Mouse (Mus musculus): Measurements from ENCODE around the gene Gjd3. TPM values are rescaled to one million over a fixed set of nuclear protein-coding genes. Genes with fewer than 3 reads are reported as not detected.

The Gjd3 gene
- polyA plus RNA-seq, 1 experiment = 0.34 TPM

- peaks cover 29% of the 10 kb centered on the region for H3K4me1 ChIP-seq (ENCODE audit: control insufficient read depth, insufficient read depth, low read length)
- no peak overlapping the region for H3K27ac ChIP-seq (ENCODE audit: insufficient read depth, low read depth, low read length)
- no peaks in the 10 kb centered on the region for H3K27me3 ChIP-seq (replicated peaks; ENCODE audit: control insufficient read depth, insufficient read depth, low read length)
- 78% methylated on average over 16 of the region's 16 CpGs for WGBS
- TF ChIP-seq POLR2A (IDR thresholded peaks at IDR 0.05; ENCODE audit: low read depth, low read length) = no peak
- no peak for TF ChIP-seq CTCF (conservative IDR thresholded peaks at IDR 0.05; ENCODE audit: insufficient read depth, insufficient read length, low read depth, low read length)
- no peak for DNase-seq
- no peaks in the 10 kb centered on the region for H3K36me3 ChIP-seq (ENCODE audit: control insufficient read depth, insufficient read depth, low read length)
- H3K4me3 ChIP-seq (ENCODE audit: insufficient read depth, low read depth, low read length) = no peak overlapping the region
Measured at GRCm38 (mm10) chr11:98968079-98968478, 14.7 kb downstream of the Gjd3 start.

DNA sequence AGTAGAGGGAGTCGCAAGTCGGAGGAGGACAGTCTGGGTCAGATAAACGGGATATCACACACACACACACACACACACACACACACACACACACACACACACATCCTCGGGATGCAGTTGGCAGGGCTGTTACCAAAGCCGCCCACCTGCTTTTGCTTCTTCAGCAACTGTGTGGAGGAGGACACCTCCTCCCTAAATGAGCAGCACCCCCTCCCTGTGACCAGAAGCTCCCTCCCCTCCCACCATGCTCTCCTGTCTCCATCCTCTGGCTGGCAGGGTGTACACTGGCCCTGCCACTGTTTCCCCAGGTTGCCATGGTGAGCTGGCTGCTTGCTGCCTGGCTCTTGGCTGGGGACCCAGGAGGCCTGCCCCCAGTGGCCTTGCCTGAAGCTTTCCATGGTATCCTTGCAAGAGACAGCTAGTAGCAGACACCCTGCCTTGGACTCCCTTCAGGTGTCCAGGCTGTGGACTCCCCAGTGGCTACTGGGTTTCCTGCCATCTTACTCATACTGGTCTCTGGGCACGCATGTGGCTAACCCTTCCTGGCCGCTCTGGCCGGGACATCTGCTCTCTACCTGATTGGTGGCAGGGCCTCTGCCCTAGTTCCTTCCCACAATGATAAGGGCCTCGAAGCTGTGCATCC lies 16.2 kb downstream of the Gjd3 start:
- Histone ChIP-seq H3K27me3 (replicated peaks; ENCODE audit: control insufficient read depth, insufficient read depth, low read length) (no peaks in the 10 kb centered on the region), H3K27ac (ENCODE audit: insufficient read depth, low read depth, low read length) (no peak overlapping the region), H3K4me1 (ENCODE audit: control insufficient read depth, insufficient read depth, low read length) (peaks cover 38% of the 10 kb centered on the region), H3K36me3 (ENCODE audit: control insufficient read depth, insufficient read depth, low read length) (no peaks in the 10 kb centered on the region), H3K4me3 (ENCODE audit: insufficient read depth, low read depth, low read length) (no peak overlapping the region)
- peak; percentile 40 for TF ChIP-seq CTCF (conservative IDR thresholded peaks at IDR 0.05; ENCODE audit: insufficient read depth, insufficient read length, low read depth, low read length)
- no peak for TF ChIP-seq POLR2A (IDR thresholded peaks at IDR 0.05; ENCODE audit: low read depth, low read length)
- peak; percentile 65 for DNase-seq
- WGBS = 54% methylated on average over 9 of the region's 9 CpGs

DNA sequence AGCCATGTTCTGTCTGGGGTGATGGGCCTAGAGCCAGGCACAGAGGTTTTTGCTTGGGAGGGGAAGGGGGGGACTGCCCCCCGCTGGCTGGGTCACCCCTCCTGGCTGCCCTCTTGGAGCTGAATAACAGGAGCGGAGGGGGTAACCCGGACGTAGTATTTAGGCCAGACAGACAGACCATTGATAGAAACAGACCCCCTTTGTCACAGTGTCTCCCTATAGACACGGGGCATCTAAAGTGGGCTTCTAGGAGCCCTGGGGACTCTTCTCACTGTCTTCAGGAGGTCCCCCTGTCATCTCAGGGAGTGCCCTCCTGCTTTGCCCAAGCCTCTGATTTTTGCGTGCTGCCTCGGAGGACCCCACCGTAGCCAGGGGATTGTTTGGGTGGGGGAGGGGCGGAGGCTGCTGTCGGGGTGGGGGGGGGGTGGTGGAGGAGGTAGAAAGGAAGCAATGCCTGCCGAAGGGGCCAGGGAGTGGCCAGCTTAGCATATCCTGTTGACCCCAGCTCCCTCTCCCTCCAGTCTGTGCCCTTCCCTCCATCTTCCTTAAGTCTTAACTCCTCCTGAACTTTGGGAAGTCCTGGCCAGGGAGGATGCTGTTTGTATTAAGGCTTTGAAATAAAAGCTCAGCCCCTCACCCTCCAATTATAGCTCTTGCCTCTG lies 17.3 kb downstream of the Gjd3 start:
- 41% methylated on average over 11 of the region's 11 CpGs for WGBS
- H3K4me1 ChIP-seq (ENCODE audit: control insufficient read depth, insufficient read depth, low read length) = peaks cover 34% of the 10 kb centered on the region
- no peak for DNase-seq

DNA sequence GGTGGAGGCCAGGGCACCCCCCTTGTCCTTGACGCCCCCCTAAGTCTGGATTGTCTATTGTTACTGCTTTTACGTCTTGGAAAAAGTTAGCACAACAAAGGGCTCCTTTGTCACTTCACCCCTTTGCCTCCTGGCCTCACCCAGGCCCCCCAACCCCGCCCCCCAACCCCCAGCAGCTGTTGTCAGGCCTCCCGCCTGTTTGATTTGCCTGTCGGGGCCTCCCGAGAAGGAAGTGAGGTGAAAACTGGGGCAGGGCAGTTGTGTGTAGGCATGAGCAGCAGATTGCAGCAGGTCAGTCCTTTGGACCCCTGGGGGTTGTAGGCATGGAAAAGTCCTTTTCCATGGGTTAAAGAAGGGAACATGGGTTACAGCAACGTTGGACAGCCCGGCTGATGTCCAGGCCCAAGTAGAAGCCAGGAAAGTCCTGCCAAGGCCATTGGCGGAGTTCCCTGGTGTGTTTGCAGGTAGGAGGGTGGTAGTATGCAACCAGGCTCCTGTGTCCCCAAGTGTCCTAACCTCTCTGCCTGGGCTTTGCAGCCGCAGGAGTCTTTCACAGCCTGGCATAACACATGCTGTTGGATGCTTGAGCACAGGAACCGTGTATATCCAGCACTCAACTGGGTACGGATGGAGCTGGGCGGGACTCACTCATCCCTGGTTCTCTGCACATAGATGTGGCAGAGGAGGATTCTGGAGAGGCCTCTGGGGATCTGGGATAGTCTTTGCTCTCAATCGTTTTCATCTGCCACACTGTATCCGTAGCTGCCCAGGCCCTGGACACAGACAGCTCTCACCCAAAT lies 18.0 kb downstream of the Gjd3 start:
- DNase-seq = peak; percentile 79
- Histone ChIP-seq H3K36me3 (ENCODE audit: control insufficient read depth, insufficient read depth, low read length) (no peaks in the 10 kb centered on the region), H3K4me3 (ENCODE audit: insufficient read depth, low read depth, low read length) (no peak overlapping the region), H3K27me3 (replicated peaks; ENCODE audit: control insufficient read depth, insufficient read depth, low read length) (no peaks in the 10 kb centered on the region), H3K4me1 (ENCODE audit: control insufficient read depth, insufficient read depth, low read length) (peaks cover 34% of the 10 kb centered on the region), H3K27ac (ENCODE audit: insufficient read depth, low read depth, low read length) (no peak overlapping the region; the same call in 1 of the 2 replicates)
- 42% methylated on average over 15 of the region's 15 CpGs for WGBS
- TF ChIP-seq CTCF (conservative IDR thresholded peaks at IDR 0.05; ENCODE audit: insufficient read depth, insufficient read length, low read depth, low read length) (no peak), POLR2A (IDR thresholded peaks at IDR 0.05; ENCODE audit: low read depth, low read length) (no peak)

More for the DNA sequence above, 17.3 kb downstream of the Gjd3 start:
- no peak overlapping the region for H3K4me3 ChIP-seq (ENCODE audit: insufficient read depth, low read depth, low read length)
- no peak for TF ChIP-seq CTCF (conservative IDR thresholded peaks at IDR 0.05; ENCODE audit: insufficient read depth, insufficient read length, low read depth, low read length)
- TF ChIP-seq POLR2A (IDR thresholded peaks at IDR 0.05; ENCODE audit: low read depth, low read length) = no peak
- no peaks in the 10 kb centered on the region for H3K36me3 ChIP-seq (ENCODE audit: control insufficient read depth, insufficient read depth, low read length)
- no peak overlapping the region for H3K27ac ChIP-seq (ENCODE audit: insufficient read depth, low read depth, low read length)
- no peaks in the 10 kb centered on the region for H3K27me3 ChIP-seq (replicated peaks; ENCODE audit: control insufficient read depth, insufficient read depth, low read length)

DNA sequence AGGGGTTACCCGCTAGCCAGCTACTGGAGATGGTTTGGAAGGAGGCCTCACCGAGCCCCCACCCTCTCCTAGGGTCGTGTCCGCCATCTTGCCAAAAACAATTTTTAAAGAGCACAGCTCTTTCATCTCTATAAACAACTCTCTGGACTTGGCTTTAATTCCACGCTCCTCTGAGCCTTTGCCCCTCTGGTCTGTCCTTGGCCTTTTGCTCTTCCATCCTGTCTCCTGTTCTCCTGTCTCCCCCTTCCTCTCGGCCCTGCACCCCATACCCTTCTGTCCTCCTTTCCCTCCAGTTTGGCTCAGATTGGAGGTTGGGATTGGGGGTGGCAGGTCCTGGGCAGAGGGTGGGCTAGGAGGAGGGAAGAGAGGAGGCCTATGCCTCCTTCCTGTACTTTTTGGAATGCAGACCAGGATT lies 18.6 kb downstream of the Gjd3 start:
- no peak overlapping the region for H3K4me3 ChIP-seq (ENCODE audit: insufficient read depth, low read depth, low read length)
- WGBS = 33% methylated on average over 6 of the region's 6 CpGs

GRCm38 (mm10) chr11:98963191-98964021 lies 19.4 kb downstream of the Gjd3 start:
- TF ChIP-seq POLR2A (IDR thresholded peaks at IDR 0.05; ENCODE audit: low read depth, low read length) (no peak), CTCF (conservative IDR thresholded peaks at IDR 0.05; ENCODE audit: insufficient read depth, insufficient read length, low read depth, low read length) (no peak)
- Histone ChIP-seq H3K4me1 (ENCODE audit: control insufficient read depth, insufficient read depth, low read length) (peaks cover 32% of the 10 kb centered on the region), H3K4me3 (ENCODE audit: insufficient read depth, low read depth, low read length) (peak overlapping the region; percentile 34), H3K27ac (ENCODE audit: insufficient read depth, low read depth, low read length) (peak overlapping the region; percentile 74), H3K27me3 (replicated peaks; ENCODE audit: control insufficient read depth, insufficient read depth, low read length) (no peaks in the 10 kb centered on the region), H3K36me3 (ENCODE audit: control insufficient read depth, insufficient read depth, low read length) (no peaks in the 10 kb centered on the region)
- DNase-seq = peak; percentile 95
- WGBS = 5% methylated on average over 32 of the region's 32 CpGs

More for the DNA sequence above, 18.6 kb downstream of the Gjd3 start:
- H3K27ac ChIP-seq (ENCODE audit: insufficient read depth, low read depth, low read length) = peak overlapping the region; percentile 36; the same call in 1 of the 2 replicates
- H3K27me3 ChIP-seq (replicated peaks; ENCODE audit: control insufficient read depth, insufficient read depth, low read length) = no peaks in the 10 kb centered on the region
- TF ChIP-seq POLR2A (IDR thresholded peaks at IDR 0.05; ENCODE audit: low read depth, low read length) (no peak), CTCF (conservative IDR thresholded peaks at IDR 0.05; ENCODE audit: insufficient read depth, insufficient read length, low read depth, low read length) (no peak)
- H3K4me1 ChIP-seq (ENCODE audit: control insufficient read depth, insufficient read depth, low read length) = peaks cover 32% of the 10 kb centered on the region
- DNase-seq = peak; percentile 10
- H3K36me3 ChIP-seq (ENCODE audit: control insufficient read depth, insufficient read depth, low read length) = no peaks in the 10 kb centered on the region
